Mouse (Mus musculus): ENCODE results near the gene Hcfc1r1. TPM values are rescaled to one million over a fixed set of nuclear protein-coding genes. Genes with fewer than 3 reads are reported as not detected.

The Hcfc1r1 gene
- polyA plus RNA-seq, 1 experiment from 2014 or later, result 26.6 TPM

GRCm38 (mm10) chr17:23677236-23677679 lies 3.9 kb downstream of the Hcfc1r1 start, which contains the start of gene Tnfrsf12a:
Tnfrsf12a (minus strand) TSS chr17:23677468.
- Histone ChIP-seq H3K9me3 (ENCODE audit: low read length) (no peaks in the 10 kb centered on the region), H3K4me2 (ENCODE audit: low read depth, low read length) (peak within 1 kb of the TSS; percentile 94), H3K4me1 (ENCODE audit: insufficient read depth) (peaks cover 37% of the 10 kb centered on the region), H3K36me3 (replicated peaks; ENCODE audit: insufficient read depth, low read length) (no peaks in the 10 kb centered on the region), H3K4me3 (ENCODE audit: low read depth, low read length) (peak within 1 kb of the TSS; percentile 57), H3K27ac (ENCODE audit: low read depth) (peak within 1 kb of the TSS; percentile 77), H3K9ac (replicated peaks) (peak within 1 kb of the TSS; percentile 66), H3K27me3 (ENCODE audit: insufficient read depth, low read length) (peaks cover 44% of the 10 kb centered on the region)
- TF ChIP-seq CTCF (IDR thresholded peaks at IDR 0.05; ENCODE audit: low read depth) (no peak), EP300 (IDR thresholded peaks at IDR 0.05; ENCODE audit: low read depth) (no peak)
- ATAC-seq (peak; percentile 40), DNase-seq (peak; percentile 87)
- WGBS (ENCODE audit: insufficient replicate concordance), result under 1% methylated on average over 34 of the region's 34 CpGs

GRCm38 (mm10) chr17:23679127-23679835 lies 5.9 kb downstream of the Hcfc1r1 start, which contains the start of gene Cldn6:
Cldn6 (plus strand) TSS chr17:23679249.
- no peak within 1 kb of the TSS for H3K27ac ChIP-seq (ENCODE audit: low read depth)
- no peaks in the 10 kb centered on the region for H3K36me3 ChIP-seq (replicated peaks; ENCODE audit: insufficient read depth, low read length)
- TF ChIP-seq EP300 (IDR thresholded peaks at IDR 0.05; ENCODE audit: low read depth) (no peak), CTCF (IDR thresholded peaks at IDR 0.05; ENCODE audit: low read depth) (no peak)
- DNase-seq (no peak), ATAC-seq (no peak)
- peaks cover 64% of the 10 kb centered on the region for H3K27me3 ChIP-seq (ENCODE audit: insufficient read depth, low read length)
- H3K9ac ChIP-seq (replicated peaks), result peak within 1 kb of the TSS; percentile 26; the same call in 1 of the 2 replicates
- H3K9me3 ChIP-seq (ENCODE audit: low read length), result no peaks in the 10 kb centered on the region
- peak within 1 kb of the TSS; percentile 22; the same call in 1 of the 2 replicates for H3K4me2 ChIP-seq (ENCODE audit: low read depth, low read length)
- 0 out of 2 replicates have a peak within 1 kb of the TSS, but pooled peaks have one; percentile 10 for H3K4me3 ChIP-seq (ENCODE audit: low read depth, low read length)
- 6% methylated on average over 38 of the region's 38 CpGs for WGBS (ENCODE audit: insufficient replicate concordance)
- peaks cover 28% of the 10 kb centered on the region for H3K4me1 ChIP-seq (ENCODE audit: insufficient read depth)

- no peak for ATAC-seq
- Histone ChIP-seq H3K9ac (replicated peaks) (no peak overlapping the region), H3K27me3 (ENCODE audit: insufficient read depth, low read length) (peaks cover 67% of the 10 kb centered on the region), H3K4me3 (ENCODE audit: low read depth, low read length) (no peak overlapping the region), H3K36me3 (replicated peaks; ENCODE audit: insufficient read depth, low read length) (no peaks in the 10 kb centered on the region), H3K9me3 (ENCODE audit: low read length) (no peaks in the 10 kb centered on the region), H3K27ac (ENCODE audit: low read depth) (no peak overlapping the region), H3K4me2 (ENCODE audit: low read depth, low read length) (no peak overlapping the region), H3K4me1 (ENCODE audit: insufficient read depth) (peaks cover 23% of the 10 kb centered on the region)
- no peak for TF ChIP-seq EP300 (IDR thresholded peaks at IDR 0.05; ENCODE audit: low read depth)
- TF ChIP-seq CTCF (IDR thresholded peaks at IDR 0.05; ENCODE audit: low read depth), result no peak
- 53% methylated on average over 9 of the region's 9 CpGs for WGBS (ENCODE audit: insufficient replicate concordance)
- no peak for DNase-seq
Measured at GRCm38 (mm10) chr17:23680336-23680735, 6.9 kb downstream of the Hcfc1r1 start.

GRCm38 (mm10) chr17:23681086-23681485 lies 7.7 kb downstream of the Hcfc1r1 start:
- H3K4me1 ChIP-seq (ENCODE audit: insufficient read depth), result peaks cover 18% of the 10 kb centered on the region
- no peak overlapping the region for H3K4me3 ChIP-seq (ENCODE audit: low read depth, low read length)
- 64% methylated on average over 10 of the region's 10 CpGs for WGBS (ENCODE audit: insufficient replicate concordance)
- no peak overlapping the region for H3K27ac ChIP-seq (ENCODE audit: low read depth)
- DNase-seq, result peak; percentile 66
- H3K4me2 ChIP-seq (ENCODE audit: low read depth, low read length), result no peak overlapping the region
- H3K9ac ChIP-seq (replicated peaks), result no peak overlapping the region
- peak; percentile 51 for ATAC-seq
- peaks cover 67% of the 10 kb centered on the region for H3K27me3 ChIP-seq (ENCODE audit: insufficient read depth, low read length)
- H3K9me3 ChIP-seq (ENCODE audit: low read length), result no peaks in the 10 kb centered on the region
- H3K36me3 ChIP-seq (replicated peaks; ENCODE audit: insufficient read depth, low read length), result no peaks in the 10 kb centered on the region
- TF ChIP-seq CTCF (IDR thresholded peaks at IDR 0.05; ENCODE audit: low read depth) (no peak), EP300 (IDR thresholded peaks at IDR 0.05; ENCODE audit: low read depth) (no peak)

GRCm38 (mm10) chr17:23682092-23682491 lies 8.7 kb downstream of the Hcfc1r1 start:
- no peak for DNase-seq
- WGBS (ENCODE audit: insufficient replicate concordance), result 42% methylated on average over 4 of the region's 4 CpGs
- Histone ChIP-seq H3K27ac (ENCODE audit: low read depth) (no peak overlapping the region), H3K4me1 (ENCODE audit: insufficient read depth) (peaks cover 12% of the 10 kb centered on the region), H3K36me3 (replicated peaks; ENCODE audit: insufficient read depth, low read length) (no peaks in the 10 kb centered on the region), H3K9ac (replicated peaks) (no peak overlapping the region), H3K4me3 (ENCODE audit: low read depth, low read length) (no peak overlapping the region), H3K9me3 (ENCODE audit: low read length) (no peaks in the 10 kb centered on the region), H3K4me2 (ENCODE audit: low read depth, low read length) (no peak overlapping the region), H3K27me3 (ENCODE audit: insufficient read depth, low read length) (peaks cover 67% of the 10 kb centered on the region)
- TF ChIP-seq CTCF (IDR thresholded peaks at IDR 0.05; ENCODE audit: low read depth) (no peak), EP300 (IDR thresholded peaks at IDR 0.05; ENCODE audit: low read depth) (no peak)
- no peak for ATAC-seq

GRCm38 (mm10) chr17:23682530-23682929 lies 9.1 kb downstream of the Hcfc1r1 start:
- WGBS (ENCODE audit: insufficient replicate concordance), result 63% methylated on average over 3 of the region's 3 CpGs
- ATAC-seq (no peak), DNase-seq (no peak)
- Histone ChIP-seq H3K9ac (replicated peaks) (no peak overlapping the region), H3K4me3 (ENCODE audit: low read depth, low read length) (no peak overlapping the region), H3K36me3 (replicated peaks; ENCODE audit: insufficient read depth, low read length) (no peaks in the 10 kb centered on the region), H3K9me3 (ENCODE audit: low read length) (no peaks in the 10 kb centered on the region), H3K27me3 (ENCODE audit: insufficient read depth, low read length) (peaks cover 66% of the 10 kb centered on the region), H3K4me2 (ENCODE audit: low read depth, low read length) (no peak overlapping the region), H3K4me1 (ENCODE audit: insufficient read depth) (peaks cover 11% of the 10 kb centered on the region), H3K27ac (ENCODE audit: low read depth) (no peak overlapping the region)
- no peak for TF ChIP-seq EP300 (IDR thresholded peaks at IDR 0.05; ENCODE audit: low read depth)
- no peak for TF ChIP-seq CTCF (IDR thresholded peaks at IDR 0.05; ENCODE audit: low read depth)

Data from liver, postnatal 0 days (tissue).